Mouse (Mus musculus): ENCODE measurements around the gene Cbln3. TPM values are rescaled to one million over a fixed set of nuclear protein-coding genes. Genes with fewer than 3 reads are reported as not detected.

Gene Cbln3
- polyA plus RNA-seq, 1 experiment = 1.2 TPM

- Histone ChIP-seq H3K9me3 (peaks cover 16% of the 10 kb centered on the region), H3K36me3 (replicated peaks; ENCODE audit: low read length) (peaks cover 63% of the 10 kb centered on the region), H3K27me3 (replicated peaks) (peaks cover 25% of the 10 kb centered on the region), H3K4me1 (peaks cover 62% of the 10 kb centered on the region), H3K4me3 (replicated peaks) (no peak overlapping the region)
- TF ChIP-seq GATA1 (IDR thresholded peaks at IDR 0.05; ENCODE audit: borderline replicate concordance, low read length) (no peak), FLI1 (IDR thresholded peaks at IDR 0.05; ENCODE audit: low read length) (no peak)
Measured at GRCm38 (mm10) chr14:55869538-55869937, 14.7 kb downstream of the Cbln3 start.

- H3K4me3 ChIP-seq (replicated peaks) = no peak overlapping the region
- peaks cover 70% of the 10 kb centered on the region for H3K36me3 ChIP-seq (replicated peaks; ENCODE audit: low read length)
- peaks cover 25% of the 10 kb centered on the region for H3K27me3 ChIP-seq (replicated peaks)
- peaks cover 16% of the 10 kb centered on the region for H3K9me3 ChIP-seq
- H3K4me1 ChIP-seq = peaks cover 57% of the 10 kb centered on the region
- no peak for TF ChIP-seq FLI1 (IDR thresholded peaks at IDR 0.05; ENCODE audit: low read length)
- no peak for TF ChIP-seq GATA1 (IDR thresholded peaks at IDR 0.05; ENCODE audit: borderline replicate concordance, low read length)
Measured at GRCm38 (mm10) chr14:55868230-55869026, 15.8 kb downstream of the Cbln3 start.

- H3K9me3 ChIP-seq = peaks cover 16% of the 10 kb centered on the region
- peaks cover 60% of the 10 kb centered on the region for H3K36me3 ChIP-seq (replicated peaks; ENCODE audit: low read length)
- H3K27me3 ChIP-seq (replicated peaks) = peaks cover 29% of the 10 kb centered on the region
- H3K4me1 ChIP-seq = peaks cover 48% of the 10 kb centered on the region
- no peak overlapping the region for H3K4me3 ChIP-seq (replicated peaks)
- no peak for TF ChIP-seq FLI1 (IDR thresholded peaks at IDR 0.05; ENCODE audit: low read length)
- no peak for TF ChIP-seq GATA1 (IDR thresholded peaks at IDR 0.05; ENCODE audit: borderline replicate concordance, low read length)
Measured at GRCm38 (mm10) chr14:55866962-55867361, 17.2 kb downstream of the Cbln3 start.

- Histone ChIP-seq H3K9me3 (no peaks in the 10 kb centered on the region), H3K4me3 (replicated peaks) (no peak overlapping the region), H3K36me3 (replicated peaks; ENCODE audit: low read length) (peaks cover 34% of the 10 kb centered on the region), H3K4me1 (peaks cover 20% of the 10 kb centered on the region), H3K27me3 (replicated peaks) (peaks cover 36% of the 10 kb centered on the region)
- no peak for TF ChIP-seq GATA1 (IDR thresholded peaks at IDR 0.05; ENCODE audit: borderline replicate concordance, low read length)
- TF ChIP-seq FLI1 (IDR thresholded peaks at IDR 0.05; ENCODE audit: low read length) = no peak
Measured at GRCm38 (mm10) chr14:55863773-55864172, 20.4 kb downstream of the Cbln3 start.

GRCm38 (mm10) chr14:55862970-55863369 is 21.2 kb downstream of the Cbln3 start:
- Histone ChIP-seq H3K4me1 (peaks cover 14% of the 10 kb centered on the region), H3K4me3 (replicated peaks) (no peak overlapping the region), H3K27me3 (replicated peaks) (peaks cover 36% of the 10 kb centered on the region), H3K9me3 (no peaks in the 10 kb centered on the region), H3K36me3 (replicated peaks; ENCODE audit: low read length) (peaks cover 26% of the 10 kb centered on the region)
- TF ChIP-seq FLI1 (IDR thresholded peaks at IDR 0.05; ENCODE audit: low read length) = no peak
- TF ChIP-seq GATA1 (IDR thresholded peaks at IDR 0.05; ENCODE audit: borderline replicate concordance, low read length) = no peak

GRCm38 (mm10) chr14:55862186-55862585 is 22.0 kb downstream of the Cbln3 start:
- H3K27me3 ChIP-seq (replicated peaks) = peaks cover 40% of the 10 kb centered on the region
- H3K4me1 ChIP-seq = peaks cover 17% of the 10 kb centered on the region
- H3K9me3 ChIP-seq = no peaks in the 10 kb centered on the region
- peaks cover 24% of the 10 kb centered on the region for H3K36me3 ChIP-seq (replicated peaks; ENCODE audit: low read length)
- TF ChIP-seq GATA1 (IDR thresholded peaks at IDR 0.05; ENCODE audit: borderline replicate concordance, low read length) = no peak
- TF ChIP-seq FLI1 (IDR thresholded peaks at IDR 0.05; ENCODE audit: low read length) = no peak
- no peak overlapping the region for H3K4me3 ChIP-seq (replicated peaks)

- TF ChIP-seq GATA1 (IDR thresholded peaks at IDR 0.05; ENCODE audit: borderline replicate concordance, low read length) = no peak
- TF ChIP-seq FLI1 (IDR thresholded peaks at IDR 0.05; ENCODE audit: low read length) = no peak
- Histone ChIP-seq H3K4me1 (peaks cover 43% of the 10 kb centered on the region), H3K9me3 (no peaks in the 10 kb centered on the region), H3K27me3 (replicated peaks) (peaks cover 49% of the 10 kb centered on the region), H3K36me3 (replicated peaks; ENCODE audit: low read length) (no peaks in the 10 kb centered on the region), H3K4me3 (replicated peaks) (no peak overlapping the region)
Measured at GRCm38 (mm10) chr14:55857588-55857987, 26.6 kb downstream of the Cbln3 start.

GRCm38 (mm10) chr14:55855101-55855561 is 29.1 kb downstream of the Cbln3 start:
- Histone ChIP-seq H3K4me1 (peaks cover 43% of the 10 kb centered on the region), H3K9me3 (no peaks in the 10 kb centered on the region), H3K4me3 (replicated peaks) (peak overlapping the region; percentile 93), H3K27me3 (replicated peaks) (peaks cover 59% of the 10 kb centered on the region), H3K36me3 (replicated peaks; ENCODE audit: low read length) (no peaks in the 10 kb centered on the region)
- TF ChIP-seq GATA1 (IDR thresholded peaks at IDR 0.05; ENCODE audit: borderline replicate concordance, low read length) (no peak), FLI1 (IDR thresholded peaks at IDR 0.05; ENCODE audit: low read length) (no peak)

GRCm38 (mm10) chr14:55854406-55855100 is 29.6 kb downstream of the Cbln3 start:
- Histone ChIP-seq H3K4me1 (peaks cover 43% of the 10 kb centered on the region), H3K36me3 (replicated peaks; ENCODE audit: low read length) (no peaks in the 10 kb centered on the region), H3K27me3 (replicated peaks) (peaks cover 62% of the 10 kb centered on the region), H3K4me3 (replicated peaks) (peak overlapping the region; percentile 93), H3K9me3 (no peaks in the 10 kb centered on the region)
- no peak for TF ChIP-seq FLI1 (IDR thresholded peaks at IDR 0.05; ENCODE audit: low read length)
- TF ChIP-seq GATA1 (IDR thresholded peaks at IDR 0.05; ENCODE audit: borderline replicate concordance, low read length) = no peak
